Mouse (Mus musculus) layer of hippocampus, adult 2 months (tissue): Measurements from ENCODE around the gene Brpf3. TPM values are rescaled to one million over a fixed set of nuclear protein-coding genes. Genes with fewer than 3 reads are reported as not detected.

Experiments
- DNase-seq, 2 experiments: peaks; one replicate each; pipeline ENCODE4 v3.0.0; 2022; ENCODE audit warnings: low spot score in 2 of 2
- H3K27ac ChIP-seq: fragments of 200-600 bp; 2 replicates; pipeline ENCODE4 v1.8.1; 2022
- H3K4me3 ChIP-seq: fragments of 200-600 bp; 2 replicates; pipeline ENCODE4 v1.8.1; 2022; ENCODE audit warnings: mild to moderate bottlenecking
- CTCF ChIP-seq: fragments of 200-600 bp; conservative IDR thresholded peaks from 2 replicates; pipeline ENCODE4 v1.8.1; 2022; ENCODE audit warnings: antibody characterized with exemption, mild to moderate bottlenecking, moderate library complexity
- total RNA-seq, 2 experiments: library from RNA; stranded (reverse); gene quantifications; 2 replicates each; pipeline ENCODE4 v1.2.3; 2021

The Brpf3 gene
- total RNA-seq, 2 experiments from 2014 or later = 43.4 to 44.8 TPM

GRCm38 (mm10) chr17:28855166-28855885, 54.4 kb downstream of the Brpf3 start:
- H3K4me3 ChIP-seq = no peak overlapping the region
- H3K27ac ChIP-seq = no peak overlapping the region
- peak; percentile 72 for TF ChIP-seq CTCF
- DNase-seq = no peak

- Histone ChIP-seq H3K4me3 (no peak overlapping the region), H3K27ac (no peak overlapping the region)
- no peak for TF ChIP-seq CTCF
- DNase-seq = no peak
Observed at GRCm38 (mm10) chr17:28856030-28856429, 55.1 kb downstream of the Brpf3 start.

DNA sequence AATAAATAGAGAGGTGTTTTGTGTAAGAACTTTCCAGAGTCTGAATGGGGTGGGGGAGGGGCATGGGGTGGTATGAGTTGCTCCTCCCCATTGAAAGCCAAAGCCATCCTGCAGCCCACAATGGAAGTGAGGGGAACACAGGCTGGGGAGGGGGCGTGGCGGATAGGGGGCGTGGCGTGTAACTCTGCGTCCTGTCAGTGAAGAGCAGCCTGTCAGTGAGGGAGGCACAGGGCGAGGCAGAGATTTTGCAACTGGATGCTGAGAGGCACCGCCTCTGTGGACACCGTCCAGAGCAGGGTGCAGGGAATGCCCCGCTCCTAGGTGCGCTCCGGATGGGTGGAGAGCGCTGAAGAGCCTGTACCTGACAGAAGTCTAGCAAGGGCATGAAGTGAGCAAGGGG, 57.3 kb downstream of the Brpf3 start, which contains the start of gene Pnpla1:
Gene Pnpla1, plus strand, starts transcription at position 207 of the 400 bp plus-strand sequence.
- Histone ChIP-seq H3K4me3 (no peak within 1 kb of the TSS), H3K27ac (no peak within 1 kb of the TSS)
- no peak for DNase-seq
- no peak for TF ChIP-seq CTCF

DNA sequence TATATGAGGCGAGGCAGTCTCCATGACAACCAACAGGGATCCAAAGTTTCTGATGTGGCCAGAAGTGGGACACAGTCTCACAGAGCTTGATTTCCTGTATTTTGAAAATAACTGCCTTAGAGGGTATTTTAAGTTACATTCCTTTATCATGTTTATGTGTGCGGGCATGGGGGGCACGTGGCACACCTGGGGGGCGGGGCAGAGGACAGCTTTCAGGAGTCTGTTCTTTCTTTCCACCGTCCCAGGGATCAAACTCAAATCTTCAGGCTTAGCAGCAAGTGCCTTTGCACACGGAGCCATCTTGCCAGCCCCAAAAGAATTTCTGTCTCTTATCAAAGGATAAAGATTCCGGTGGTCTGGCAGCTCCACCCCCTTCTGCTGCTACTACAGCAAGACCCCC, 63.0 kb downstream of the Brpf3 start:
- Histone ChIP-seq H3K4me3 (no peak overlapping the region), H3K27ac (no peak overlapping the region)
- no peak for TF ChIP-seq CTCF
- DNase-seq = no peak

- DNase-seq = no peak
- Histone ChIP-seq H3K27ac (no peak overlapping the region), H3K4me3 (no peak overlapping the region)
- no peak for TF ChIP-seq CTCF
Observed at GRCm38 (mm10) chr17:28864464-28864863, 63.6 kb downstream of the Brpf3 start.

- Histone ChIP-seq H3K4me3 (no peak overlapping the region), H3K27ac (no peak overlapping the region)
- no peak for TF ChIP-seq CTCF
- no peak for DNase-seq
Observed at GRCm38 (mm10) chr17:28866921-28867320, 66.0 kb downstream of the Brpf3 start.

DNA sequence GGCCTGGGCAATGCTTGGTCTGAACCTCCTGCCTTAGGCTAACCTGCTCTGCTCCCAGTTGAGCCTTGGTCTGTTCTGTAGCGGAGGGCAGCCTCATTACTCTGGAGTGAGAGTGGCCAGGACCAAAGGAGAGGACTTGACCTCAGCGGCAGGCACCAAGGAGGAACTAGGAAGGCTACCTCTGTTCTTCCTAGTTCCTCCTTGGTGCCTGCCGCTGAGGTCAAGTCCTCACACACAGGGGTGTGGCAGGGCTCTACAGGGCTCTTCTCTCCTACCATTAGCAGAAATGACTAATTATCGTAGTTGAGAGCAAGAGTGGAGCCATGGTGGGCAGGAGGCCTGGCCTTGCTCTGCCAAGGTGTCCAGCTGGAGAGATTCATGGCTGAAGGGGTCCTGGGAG, 66.5 kb downstream of the Brpf3 start:
- TF ChIP-seq CTCF = no peak
- no peak overlapping the region for H3K27ac ChIP-seq
- no peak overlapping the region for H3K4me3 ChIP-seq
- no peak for DNase-seq

DNA sequence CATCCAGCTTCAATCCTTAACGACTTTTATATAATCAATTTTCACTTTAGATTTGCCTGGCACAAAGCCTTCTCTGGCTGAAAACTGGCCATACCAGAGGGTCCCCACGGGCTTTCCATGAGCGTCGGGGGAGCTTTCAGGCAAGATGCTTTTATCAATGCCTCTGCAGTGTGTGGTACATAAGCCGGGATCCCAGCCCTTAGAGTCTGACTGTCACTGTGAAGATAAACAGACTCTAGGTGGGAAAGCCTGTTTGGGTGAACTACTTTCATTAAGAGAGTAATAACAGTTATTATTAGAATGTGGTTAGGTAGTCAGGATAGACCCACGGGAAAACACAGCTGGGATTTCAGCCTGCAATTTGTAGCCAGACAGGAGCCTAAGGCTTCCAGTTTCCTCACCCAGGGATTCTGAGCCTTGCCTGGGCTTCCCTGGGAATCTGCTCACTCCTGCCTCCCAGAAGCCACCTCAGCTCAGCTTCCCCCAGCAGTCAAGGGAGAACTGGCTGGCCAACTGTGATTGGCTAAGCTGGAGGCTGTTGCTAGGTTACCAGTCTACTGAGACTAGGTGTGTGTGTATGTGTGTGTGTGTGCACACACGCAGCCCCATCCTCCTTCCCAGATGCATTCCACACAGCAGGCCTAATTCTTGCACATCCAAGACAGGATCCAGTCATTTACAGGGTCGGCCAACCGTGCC, 68.7 kb downstream of the Brpf3 start:
- TF ChIP-seq CTCF = no peak
- peak overlapping the region; percentile 88 for H3K27ac ChIP-seq
- DNase-seq = peak; percentile 66 to 88
- no peak overlapping the region for H3K4me3 ChIP-seq

DNA sequence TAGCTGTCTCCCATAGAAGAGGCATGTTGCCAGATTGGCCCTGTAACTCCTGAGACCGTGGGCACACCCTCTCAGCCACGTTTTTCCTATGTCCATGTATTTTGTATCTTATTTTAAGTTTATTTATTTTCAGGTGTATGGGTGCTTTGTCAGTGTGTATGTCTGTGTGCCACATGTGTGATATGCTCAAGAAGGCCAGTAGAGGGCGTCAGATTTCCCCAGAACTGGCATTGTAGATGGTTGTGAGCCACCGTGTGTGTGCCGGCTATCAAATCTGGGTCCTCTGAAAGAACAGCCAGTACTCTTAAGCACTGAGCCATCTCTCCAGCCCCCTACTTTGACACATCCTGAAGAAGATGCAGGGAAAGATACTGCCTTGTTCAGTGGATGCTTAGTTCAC, 69.5 kb downstream of the Brpf3 start:
- peak overlapping the region; percentile 88 for H3K27ac ChIP-seq
- peak; percentile 53 for TF ChIP-seq CTCF
- H3K4me3 ChIP-seq = no peak overlapping the region
- no peak for DNase-seq

DNA sequence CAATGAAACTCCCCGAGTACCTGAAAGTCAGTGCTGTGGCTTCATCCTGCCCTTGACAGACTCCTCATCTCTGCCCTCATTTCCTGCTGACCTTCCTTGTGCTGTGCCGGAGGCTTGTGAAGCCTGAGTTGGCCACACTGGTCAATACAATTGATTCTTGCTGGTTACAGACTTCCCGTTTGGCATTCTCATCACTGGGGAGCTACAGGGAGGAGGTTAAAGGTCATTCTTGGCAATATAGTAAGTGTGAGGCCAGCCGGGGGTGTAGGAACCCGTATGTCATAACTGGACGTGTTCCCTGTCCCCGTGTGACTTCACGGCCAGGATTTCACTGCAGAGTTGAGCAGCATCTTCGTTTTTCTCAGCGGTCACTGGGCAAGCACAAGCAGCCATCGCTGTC, 70.9 kb downstream of the Brpf3 start:
- no peak for TF ChIP-seq CTCF
- DNase-seq = no peak
- no peak overlapping the region for H3K27ac ChIP-seq
- no peak overlapping the region for H3K4me3 ChIP-seq

DNA sequence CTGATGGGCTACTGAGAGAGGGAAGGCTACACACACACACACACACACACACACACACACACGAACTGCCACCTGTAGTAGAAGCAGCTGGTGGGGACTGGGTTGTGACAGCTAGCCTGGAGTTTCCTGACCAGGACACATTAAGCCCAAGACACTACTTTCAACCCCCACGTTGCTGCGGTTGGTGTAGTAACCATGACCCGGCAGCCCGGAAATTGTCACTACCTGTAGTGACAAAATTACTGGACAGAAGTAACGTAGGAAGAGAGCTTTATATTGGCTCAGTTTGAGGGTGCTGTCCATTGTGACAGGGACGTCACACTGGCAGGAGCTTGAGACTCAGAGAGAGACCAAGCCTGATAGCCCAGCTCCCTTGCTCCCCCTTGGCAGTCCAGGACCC, 71.4 kb downstream of the Brpf3 start:
- Histone ChIP-seq H3K27ac (no peak overlapping the region), H3K4me3 (no peak overlapping the region)
- no peak for DNase-seq
- no peak for TF ChIP-seq CTCF

DNA sequence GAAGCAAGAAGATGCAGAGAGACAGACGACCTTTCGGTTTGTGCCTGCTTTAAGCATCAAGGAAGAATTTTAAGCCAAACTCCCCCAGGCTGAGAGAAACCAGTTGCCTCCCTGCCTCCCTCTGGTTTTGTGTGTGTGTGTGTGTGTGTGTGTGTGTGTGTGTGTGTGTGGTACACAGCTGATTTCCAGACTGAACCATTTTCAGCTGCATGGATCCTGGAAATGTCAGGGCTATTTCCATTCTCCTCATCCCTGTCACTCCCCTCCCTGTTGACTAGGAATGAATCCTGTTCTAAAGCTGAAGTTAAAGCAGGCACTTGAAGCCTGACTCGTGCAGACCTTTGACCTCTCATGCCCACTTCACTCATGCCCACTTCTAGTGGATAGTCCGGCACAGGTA, 73.3 kb downstream of the Brpf3 start:
- Histone ChIP-seq H3K27ac (peak overlapping the region; percentile 97), H3K4me3 (no peak overlapping the region)
- no peak for TF ChIP-seq CTCF
- no peak for DNase-seq

- Histone ChIP-seq H3K27ac (peak overlapping the region; percentile 97), H3K4me3 (0 out of 2 replicates have a peak overlapping the region, but pooled peaks have one; percentile 3)
- peak in 1 of 2 experiments; percentile 22 for DNase-seq
- TF ChIP-seq CTCF = no peak
Observed at GRCm38 (mm10) chr17:28874825-28875224, 73.9 kb downstream of the Brpf3 start.

GRCm38 (mm10) chr17:28875316-28875715, 74.4 kb downstream of the Brpf3 start:
- no peak for TF ChIP-seq CTCF

More at GRCm38 (mm10) chr17:28875316-28875715, 74.4 kb downstream of the Brpf3 start:
- Histone ChIP-seq H3K4me3 (0 out of 2 replicates have a peak overlapping the region, but pooled peaks have one; percentile 3), H3K27ac (peak overlapping the region; percentile 97)
- peak; percentile 76 to 84 for DNase-seq
